Mouse (Mus musculus): ENCODE data around the gene Zcchc4.

- no peak for TF ChIP-seq POLR2A (IDR thresholded peaks at IDR 0.05; ENCODE audit: insufficient read length, low read depth)
- no peak for TF ChIP-seq TCF12 (IDR thresholded peaks at IDR 0.05; ENCODE audit: insufficient read depth, poor library complexity, severe bottlenecking)
- TF ChIP-seq SRF (IDR thresholded peaks at IDR 0.05; ENCODE audit: control insufficient read depth, insufficient read length, low read depth), result no peak
- TF ChIP-seq USF1 (IDR thresholded peaks at IDR 0.05; ENCODE audit: low read depth), result no peak
- TF ChIP-seq POLR2AphosphoS2 (IDR thresholded peaks at IDR 0.05; ENCODE audit: insufficient read length, low read depth), result no peak
- TF ChIP-seq CEBPB (IDR thresholded peaks at IDR 0.05; ENCODE audit: insufficient read depth, poor library complexity, severe bottlenecking), result no peak
- no peak for TF ChIP-seq E2F4 (IDR thresholded peaks at IDR 0.05; ENCODE audit: insufficient read depth)
- TF ChIP-seq MYOG (IDR thresholded peaks at IDR 0.05; ENCODE audit: control insufficient read depth in 1 of 3, insufficient read depth in 1 of 3, insufficient read length in 2 of 3, low read depth in 2 of 3), result no peak
- no peak for TF ChIP-seq MAX (IDR thresholded peaks at IDR 0.05; ENCODE audit: low read depth)
- TF ChIP-seq MYOD1 (IDR thresholded peaks at IDR 0.05; ENCODE audit: control insufficient read depth in 1 of 3, insufficient read length in 2 of 3, low read depth in 2 of 3), result no peak
Measured at GRCm38 (mm10) chr5:52833005-52833404, 57.8 kb downstream of the Zcchc4 start.
